Mouse (Mus musculus) spleen, embryonic (tissue): ENCODE measurements around the gene Bcl9l.

Experiments
- CTCF ChIA-PET: fragments of 350-600 bp; sonication (Branson Sonifier 250); formaldehyde crosslinking; loops from one replicate; lab custom pipeline; 2022; lab: Charles Lee

Gene Bcl9l

GRCm38 (mm10) chr9:44509487-44510354, 27.1 kb downstream of the Bcl9l start:
- CTCF ChIA-PET, result interaction anchor here (0.6 to 0.8 kb wide), 5 partner anchors 16 to 236 kb away, joined by 4 to 14 read pairs (median 9); no protein-coding TSS in a partner anchor

GRCm38 (mm10) chr9:44510355-44510871, 27.8 kb downstream of the Bcl9l start:
- CTCF ChIA-PET, result interaction anchor here (0.6 to 1.1 kb wide), 5 partner anchors 15 to 236 kb away, joined by 3 to 14 read pairs (median 9); no protein-coding TSS in a partner anchor

GRCm38 (mm10) chr9:44510872-44511601, 28.4 kb downstream of the Bcl9l start:
- CTCF ChIA-PET, result interaction anchor here (0.5 to 1.5 kb wide), 3 partner anchors 15 to 110 kb away, joined by 3 to 4 read pairs (median 3); no protein-coding TSS in a partner anchor

- CTCF ChIA-PET, result interaction anchor here (0.6 to 1.5 kb wide), 3 partner anchors 14 to 168 kb away, joined by 3 to 7 read pairs (median 4); partner anchors contain the start of gene Hmbs
These were observed 29.5 kb downstream of the Bcl9l start for GRCm38 (mm10) chr9:44511935-44512716.

- CTCF ChIA-PET, result interaction anchor here (0.6 kb wide), 2 partner anchors 88 to 169 kb away, joined by 3 to 7 read pairs; partner anchors contain the start of gene Hmbs
These were observed 30.0 kb downstream of the Bcl9l start for GRCm38 (mm10) chr9:44512717-44513003.

GRCm38 (mm10) chr9:44513121-44513520, 30.5 kb downstream of the Bcl9l start:
- CTCF ChIA-PET, result interaction anchor here (0.6 to 1.1 kb wide), 3 partner anchors 55 to 169 kb away, joined by 3 to 7 read pairs (median 3); partner anchors contain the start of gene Hmbs

GRCm38 (mm10) chr9:44513610-44514009, 31.0 kb downstream of the Bcl9l start:
- CTCF ChIA-PET, result interaction anchor here (1.1 kb wide), 1 partner anchor 54 kb away, joined by 3 read pairs; no protein-coding TSS in a partner anchor

- CTCF ChIA-PET, result interaction anchor here (0.6 to 2.3 kb wide), 5 partner anchors 11 to 116 kb away, joined by 3 to 10 read pairs (median 8); partner anchors contain the start of gene Ddx6
These were observed 31.5 kb downstream of the Bcl9l start for GRCm38 (mm10) chr9:44514147-44514546.

- CTCF ChIA-PET, result interaction anchor here (1.1 to 2.3 kb wide), 2 partner anchors 10 to 89 kb away, joined by 5 to 10 read pairs; partner anchors contain the start of gene Ddx6
These were observed 32.6 kb downstream of the Bcl9l start for GRCm38 (mm10) chr9:44515131-44515751.

- CTCF ChIA-PET, result interaction anchor here (0.6 to 2.3 kb wide), 2 partner anchors 10 to 109 kb away, joined by 3 to 10 read pairs; no protein-coding TSS in a partner anchor
These were observed 33.3 kb downstream of the Bcl9l start for GRCm38 (mm10) chr9:44515891-44516290.

GRCm38 (mm10) chr9:44517368-44517767, 34.7 kb downstream of the Bcl9l start:
- CTCF ChIA-PET, result no interaction called here

GRCm38 (mm10) chr9:44518068-44518467, 35.4 kb downstream of the Bcl9l start:
- CTCF ChIA-PET, result interaction anchor here (0.6 to 0.8 kb wide), 4 partner anchors 65 to 679 kb away, joined by 4 to 9 read pairs (median 4); no protein-coding TSS in a partner anchor

- CTCF ChIA-PET, result interaction anchor here (0.6 kb wide), 2 partner anchors 86 to 433 kb away, joined by 4 to 8 read pairs; no protein-coding TSS in a partner anchor
These were observed 39.3 kb downstream of the Bcl9l start for GRCm38 (mm10) chr9:44521927-44522326.

GRCm38 (mm10) chr9:44523686-44524085, 41.1 kb downstream of the Bcl9l start:
- CTCF ChIA-PET, result interaction anchor here (0.8 to 1.1 kb wide), 3 partner anchors 40 to 58 kb away, joined by 3 read pairs; no protein-coding TSS in a partner anchor

GRCm38 (mm10) chr9:44524235-44524826, 41.7 kb downstream of the Bcl9l start:
- CTCF ChIA-PET, result interaction anchor here (0.5 to 2.1 kb wide), 3 partner anchors 9 to 82 kb away, joined by 3 to 10 read pairs (median 7); no protein-coding TSS in a partner anchor

- CTCF ChIA-PET, result interaction anchor here (0.5 to 2.1 kb wide), 7 partner anchors 10 to 131 kb away, joined by 3 to 10 read pairs (median 5); partner anchors contain the start of gene Ddx6
These were observed 42.4 kb downstream of the Bcl9l start for GRCm38 (mm10) chr9:44525001-44525400.

GRCm38 (mm10) chr9:44525589-44525988, 43.0 kb downstream of the Bcl9l start:
- CTCF ChIA-PET, result interaction anchor here (0.5 to 2.1 kb wide), 10 partner anchors 10 to 130 kb away, joined by 3 to 10 read pairs (median 4); partner anchors contain the start of gene Ddx6

GRCm38 (mm10) chr9:44526337-44527112, 43.9 kb downstream of the Bcl9l start:
- CTCF ChIA-PET, result interaction anchor here (1.1 to 2.1 kb wide), 7 partner anchors 11 to 76 kb away, joined by 3 to 10 read pairs (median 4); no protein-coding TSS in a partner anchor
